Mouse (Mus musculus) CH12.LX (cell line): ENCODE results near the gene Fcer2a.
A peak's percentile ranks its signal among the peaks of the same experiment; 100 is the strongest.

Source experiments
- BHLHE40 ChIP-seq: IDR thresholded peaks from 2 replicates; pipeline ENCODE4 v1.6.1; 2011; ENCODE audit warnings: mild to moderate bottlenecking, low read depth, low read length, improper control_type of control experiment
- CTCF ChIP-seq, 2 experiments: IDR thresholded peaks in 1 of 2; conservative IDR thresholded peaks in 1 of 2; 2 replicates each; pipeline ENCODE4 v1.5.1; 2011 to 2012; ENCODE audit warnings: low read depth in 2 of 2, low read length in 2 of 2, improper control_type of control experiment in 1 of 2, inconsistent platforms in 1 of 2, mild to moderate bottlenecking in 1 of 2, moderate library complexity in 1 of 2
- MAX ChIP-seq: IDR thresholded peaks from 2 replicates; pipeline ENCODE4 v1.6.1; 2011; ENCODE audit warnings: low read length, improper control_type of control experiment

DNA sequence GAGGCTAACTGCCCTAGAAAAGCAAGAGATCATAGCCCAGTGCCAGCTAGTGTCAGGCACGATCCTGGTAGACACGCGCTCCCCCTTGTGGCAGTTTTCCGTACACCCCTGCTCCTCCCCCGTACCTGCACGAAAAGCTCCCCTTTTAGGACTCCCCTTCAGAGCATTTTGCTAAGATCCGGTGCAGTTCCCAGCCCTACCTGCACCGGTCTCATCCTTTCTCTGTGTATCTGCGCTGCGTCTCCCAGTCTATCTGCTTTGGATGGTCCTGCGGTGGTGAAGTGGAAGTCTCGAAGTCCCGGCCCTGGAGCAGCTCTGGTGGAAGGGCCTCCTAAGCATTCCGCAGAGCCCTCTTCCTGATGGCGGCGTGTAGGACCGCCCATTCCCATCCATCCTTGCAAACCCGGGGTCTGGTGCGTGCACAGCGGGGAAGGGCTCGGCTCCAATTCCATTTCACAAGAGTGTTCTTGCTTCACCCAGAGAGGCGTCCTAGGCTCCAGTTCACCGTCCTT is 21.9 kb downstream of the Fcer2a start, which contains the start of gene Fcor:
- TF ChIP-seq BHLHE40 (peak; percentile 38; the same call in 1 of the 2 replicates), MAX (0 out of 2 replicates have a peak, but pooled peaks have one; percentile 32), CTCF (conservative IDR thresholded peaks at IDR 0.05 in 1 of 2, IDR thresholded peaks at IDR 0.05 in 1 of 2; ENCODE audit: low read depth in 2 of 2, low read length in 2 of 2) (peak; percentile 87 to 94)
